Mouse (Mus musculus) embryonic facial prominence, embryonic 14.5 days (tissue): Measurements from ENCODE around the gene Scaf8. TPM values are rescaled to one million over a fixed set of nuclear protein-coding genes. Genes with fewer than 3 reads are reported as not detected.
A peak's percentile ranks its signal among the peaks of the same experiment; 100 is the strongest.
"Not testable (repeated sequence)": the region's sequence is repeated elsewhere in the genome, so short reads cannot be mapped to it uniquely, and the experiment has no call there.

ENCODE experiments used
- ATAC-seq: fragments of 200-750 bp; cut with Nextera tagmentation; 2 replicates; pipeline ENCODE4 v1.8.0; 2017; ENCODE audit warnings: low read depth, moderate number of reproducible peaks, moderate TSS enrichment
- DNase-seq: peaks from one replicate; pipeline ENCODE4 v3.0.0-alpha.2; 2015; ENCODE audit warnings: low spot score
- H3K27ac ChIP-seq: fragments of 300-500 bp; sonication (generic); replicated peaks from 2 replicates; pipeline ENCODE4 v1.5.1; 2014; ENCODE audit warnings: low read depth, mild to moderate bottlenecking, low read length, moderate library complexity
- H3K27me3 ChIP-seq: fragments of 300-500 bp; sonication (generic); replicated peaks from 2 replicates; pipeline ENCODE4 v1.6.1; 2014; ENCODE audit warnings: low read length; ENCODE audit not compliant: control insufficient read depth, insufficient read depth
- H3K36me3 ChIP-seq: fragments of 300-500 bp; sonication (generic); 2 replicates; pipeline ENCODE4 v1.6.1; 2014; ENCODE audit warnings: low read length, mixed read lengths; ENCODE audit not compliant: control insufficient read depth, insufficient read depth
- H3K4me1 ChIP-seq: fragments of 300-500 bp; sonication (generic); 2 replicates; pipeline ENCODE4 v1.6.1; 2014; ENCODE audit warnings: antibody characterized with exemption, low read length; ENCODE audit not compliant: control insufficient read depth, insufficient read depth
- H3K4me2 ChIP-seq: fragments of 300-500 bp; sonication (generic); 2 replicates; pipeline ENCODE4 v1.6.1; 2014; ENCODE audit warnings: low read depth, mild to moderate bottlenecking, low read length, moderate library complexity, mixed read lengths
- H3K4me3 ChIP-seq: fragments of 300-500 bp; sonication (generic); 2 replicates; pipeline ENCODE4 v1.5.1; 2014; ENCODE audit warnings: low read depth, mild to moderate bottlenecking, low read length
- H3K9ac ChIP-seq: fragments of 300-500 bp; sonication (generic); 2 replicates; pipeline ENCODE4 v1.6.1; 2014; ENCODE audit warnings: low read depth, mild to moderate bottlenecking, low read length, moderate library complexity, mixed read lengths
- H3K9me3 ChIP-seq: fragments of 300-500 bp; sonication (generic); 2 replicates; pipeline ENCODE4 v1.6.1; 2016; ENCODE audit warnings: low read length; ENCODE audit not compliant: control insufficient read depth
- WGBS: fragments of 180-500 bp; shearing (Covaris S2); extraction: QIAGEN DNeasy Blood & Tissue Kit; methylation state at CpG from one replicate; pipeline ENCODE4 v1.1.7; 2014; 5-methylcytosine and 5-hydroxymethylcytosine counted together
- polyA plus RNA-seq: library from polyadenylated mRNA; unstranded; fragments of >200 nt; fragmentation: Nextera tagmentation; extraction: Ambion mirVana; gene quantifications from 2 replicates; pipeline ENCODE4 v1.2.1, GENCODE M21; 2014

Scaf8 gene
- polyA plus RNA-seq, 1 experiment from 2014 or later, result 21.5 TPM

DNA sequence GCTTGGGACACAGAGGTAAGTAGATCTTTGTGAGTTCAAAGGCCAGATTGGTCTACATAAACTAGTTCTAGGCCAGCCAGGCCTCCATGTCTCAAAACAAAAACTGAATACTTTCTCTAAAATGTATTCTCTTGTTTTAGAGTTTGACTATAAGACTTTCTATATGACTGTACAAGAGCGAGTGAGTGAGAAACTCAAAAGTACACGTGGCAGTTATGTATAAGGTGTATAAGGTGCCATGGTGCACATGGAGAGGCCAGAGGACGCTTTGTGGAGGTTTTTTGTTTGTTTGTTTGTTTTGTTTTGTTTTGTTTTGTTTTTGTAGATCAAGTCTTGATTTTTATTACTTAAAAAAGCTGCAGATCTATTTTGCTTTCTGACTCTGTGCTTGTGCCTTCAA lies 15.0 kb downstream of the Scaf8 start:
- Histone ChIP-seq H3K36me3 (peaks cover 29% of the 10 kb centered on the region; the same call in 1 of the 2 replicates), H3K9ac (no peak overlapping the region), H3K9me3 (no peaks in the 10 kb centered on the region), H3K27ac (no peak overlapping the region), H3K4me1 (no peaks in the 10 kb centered on the region), H3K4me3 (no peak overlapping the region), H3K27me3 (no peaks in the 10 kb centered on the region), H3K4me2 (no peak overlapping the region)
- WGBS, result 92% methylated on average over 3 of the region's 3 CpGs
- ATAC-seq, result no peak
- DNase-seq, result no peak

DNA sequence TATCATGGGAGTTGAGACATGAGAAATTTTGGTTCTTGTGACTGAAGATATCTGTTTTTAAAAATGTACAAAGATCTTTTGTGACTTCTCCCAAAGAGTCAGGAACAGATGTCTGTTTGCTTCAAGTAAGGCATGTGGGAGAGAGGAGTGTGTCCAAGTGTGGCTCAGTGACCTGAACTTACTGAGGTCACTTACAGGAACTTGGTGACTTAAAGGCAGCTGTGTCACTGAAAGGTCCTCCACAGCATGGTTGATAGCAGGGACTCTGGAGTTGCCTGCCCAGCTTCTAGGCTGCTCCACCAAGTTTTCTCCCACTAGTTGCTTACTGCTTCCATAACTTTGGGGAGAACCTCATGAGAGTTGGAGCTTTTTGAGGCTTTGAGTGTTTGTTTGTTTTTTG lies 20.6 kb downstream of the Scaf8 start:
- Histone ChIP-seq H3K27ac (no peak overlapping the region), H3K4me2 (no peak overlapping the region), H3K4me1 (peaks cover 5% of the 10 kb centered on the region; the same call in 1 of the 2 replicates), H3K9me3 (no peaks in the 10 kb centered on the region), H3K9ac (no peak overlapping the region), H3K36me3 (peaks cover 26% of the 10 kb centered on the region; the same call in 1 of the 2 replicates), H3K27me3 (no peaks in the 10 kb centered on the region), H3K4me3 (no peak overlapping the region)
- ATAC-seq, result no peak
- DNase-seq, result no peak

DNA sequence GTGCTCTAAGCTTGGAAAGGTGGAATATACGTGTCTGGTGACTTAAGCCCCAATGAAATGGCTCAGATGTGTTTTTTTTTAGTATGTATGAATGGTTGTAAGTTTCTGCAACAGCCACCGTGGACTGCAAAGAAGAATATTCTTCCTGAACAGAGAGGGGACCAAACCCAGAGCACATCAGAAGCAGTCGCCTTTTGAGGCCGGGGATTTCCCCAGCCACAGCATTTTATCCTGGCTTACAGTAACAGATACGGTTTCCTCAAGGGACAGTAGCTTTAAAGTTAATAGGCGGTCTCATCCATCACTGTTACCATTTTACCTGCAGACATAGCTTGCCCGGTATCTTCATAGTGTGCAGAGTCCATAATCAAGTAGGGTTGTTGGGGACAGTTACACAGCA lies 21.4 kb downstream of the Scaf8 start:
- peaks cover 25% of the 10 kb centered on the region for H3K36me3 ChIP-seq
- no peak overlapping the region for H3K27ac ChIP-seq
- 80% methylated on average over 7 of the region's 7 CpGs for WGBS
- no peak overlapping the region for H3K4me2 ChIP-seq
- no peaks in the 10 kb centered on the region for H3K9me3 ChIP-seq
- H3K4me3 ChIP-seq, result no peak overlapping the region
- ATAC-seq (no peak), DNase-seq (no peak)
- no peak overlapping the region for H3K9ac ChIP-seq
- peaks cover 5% of the 10 kb centered on the region; the same call in 1 of the 2 replicates for H3K4me1 ChIP-seq
- no peaks in the 10 kb centered on the region for H3K27me3 ChIP-seq

DNA sequence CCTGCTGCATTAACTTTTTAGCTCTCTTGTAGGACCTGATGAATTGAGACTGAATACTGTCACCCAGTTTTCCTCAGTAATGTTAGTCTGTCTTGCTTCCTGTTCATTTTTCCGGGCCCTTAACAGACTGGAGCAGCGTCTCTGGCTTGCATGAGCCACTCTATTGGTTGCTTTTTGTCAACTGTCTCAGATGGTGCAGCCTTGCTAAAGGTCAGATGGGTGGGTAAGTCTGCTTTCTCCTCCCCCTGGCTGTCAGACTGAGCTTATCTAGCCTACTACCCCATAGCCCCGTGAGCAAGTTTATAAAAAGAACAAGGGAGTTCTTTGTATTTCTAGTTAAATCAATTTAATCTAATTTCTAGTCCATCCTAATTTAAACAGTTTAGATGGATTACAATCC lies 23.6 kb downstream of the Scaf8 start:
- 0 out of 2 replicates have a peak overlapping the region, but pooled peaks have one; percentile 25 for H3K27ac ChIP-seq
- no peaks in the 10 kb centered on the region for H3K9me3 ChIP-seq
- no peak overlapping the region for H3K4me2 ChIP-seq
- ATAC-seq (no peak), DNase-seq (no peak)
- H3K9ac ChIP-seq, result no peak overlapping the region
- H3K4me3 ChIP-seq, result no peak overlapping the region
- H3K36me3 ChIP-seq, result peaks cover 10% of the 10 kb centered on the region; the same call in 1 of the 2 replicates
- H3K4me1 ChIP-seq, result peaks cover 5% of the 10 kb centered on the region; the same call in 1 of the 2 replicates
- 52% methylated on average over 3 of the region's 3 CpGs for WGBS
- H3K27me3 ChIP-seq, result no peaks in the 10 kb centered on the region

DNA sequence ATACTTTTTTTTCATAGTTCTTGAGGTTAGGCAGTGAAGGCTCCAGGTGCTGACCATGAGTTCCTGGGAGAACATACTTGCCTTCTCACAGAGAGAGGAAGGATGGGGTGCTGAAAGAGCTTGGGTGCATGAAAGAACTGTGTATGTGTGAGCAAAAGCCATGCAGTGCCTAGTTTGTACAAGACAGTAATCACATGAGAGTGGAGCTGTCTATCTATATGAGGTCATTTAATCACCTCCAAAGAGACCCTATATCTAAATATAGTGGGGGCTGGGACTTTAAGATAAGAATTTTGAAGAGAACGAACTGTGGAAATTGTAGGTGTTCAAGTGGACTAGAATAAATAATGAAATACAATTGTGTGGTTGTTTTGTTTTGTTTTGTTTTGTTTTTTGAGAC lies 25.3 kb downstream of the Scaf8 start:
- 85% methylated on average over 1 of the region's 1 CpGs for WGBS
- no peak overlapping the region for H3K27ac ChIP-seq
- ATAC-seq (no peak), DNase-seq (no peak)
- no peak overlapping the region for H3K4me2 ChIP-seq
- no peak overlapping the region for H3K4me3 ChIP-seq
- H3K9me3 ChIP-seq, result no peaks in the 10 kb centered on the region
- no peaks in the 10 kb centered on the region for H3K27me3 ChIP-seq
- H3K9ac ChIP-seq, result no peak overlapping the region
- peaks cover 14% of the 10 kb centered on the region; the same call in 1 of the 2 replicates for H3K36me3 ChIP-seq
- peaks cover 5% of the 10 kb centered on the region; the same call in 1 of the 2 replicates for H3K4me1 ChIP-seq

DNA sequence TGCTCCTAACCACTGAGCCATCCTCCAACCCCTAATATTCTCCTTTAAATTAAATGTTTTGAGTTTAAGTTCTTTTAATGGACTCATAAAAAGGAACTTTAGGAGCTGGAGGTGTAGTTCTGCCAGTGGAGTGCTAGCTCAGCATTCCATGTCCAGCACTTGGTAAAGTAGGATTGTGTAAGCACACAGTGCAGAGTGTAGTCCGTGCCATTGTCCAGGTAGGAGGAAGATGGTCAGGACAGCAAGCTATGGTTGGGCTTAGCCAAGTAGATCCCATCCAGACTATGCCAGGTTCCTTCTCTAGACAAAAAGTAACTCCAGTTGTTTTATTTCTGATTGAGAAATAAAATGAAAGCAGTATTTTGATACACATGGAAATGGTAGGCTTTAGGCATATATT lies 34.1 kb downstream of the Scaf8 start:
- H3K4me1 ChIP-seq, result no peaks in the 10 kb centered on the region

DNA sequence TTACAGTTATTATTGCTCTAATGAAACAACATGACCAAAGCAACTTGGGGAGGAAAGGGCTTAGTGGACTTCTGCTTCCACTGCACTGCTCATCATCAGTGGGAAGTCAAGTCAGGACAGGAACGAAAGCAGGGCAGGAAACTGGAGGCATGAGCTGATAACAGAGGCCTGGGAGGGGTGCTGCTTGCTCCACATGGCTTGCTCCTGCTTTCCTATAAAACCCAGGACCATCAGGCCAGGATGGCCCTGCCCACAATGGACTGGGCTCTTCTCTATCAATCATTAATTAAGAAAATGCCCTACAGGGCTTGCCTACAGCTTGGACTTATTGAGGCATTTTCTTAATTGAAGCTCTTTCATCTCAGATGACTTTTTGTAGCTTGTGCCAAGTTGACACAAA lies 34.8 kb downstream of the Scaf8 start:
- Histone ChIP-seq H3K9ac (no peak overlapping the region), H3K4me1 (no peaks in the 10 kb centered on the region), H3K27ac (no peak overlapping the region), H3K27me3 (no peaks in the 10 kb centered on the region), H3K36me3 (peaks cover 50% of the 10 kb centered on the region), H3K9me3 (no peaks in the 10 kb centered on the region), H3K4me3 (no peak overlapping the region), H3K4me2 (no peak overlapping the region)
- WGBS, result 90% methylated on average over 1 of the region's 1 CpGs
- ATAC-seq, result no peak
- no peak for DNase-seq

More for the DNA sequence above, 34.1 kb downstream of the Scaf8 start:
- H3K9ac ChIP-seq, result no peak overlapping the region
- H3K4me3 ChIP-seq, result no peak overlapping the region
- ATAC-seq, result no peak
- H3K4me2 ChIP-seq, result no peak overlapping the region
- no peak for DNase-seq
- WGBS, result 94% methylated on average over 1 of the region's 1 CpGs
- no peak overlapping the region for H3K27ac ChIP-seq
- no peaks in the 10 kb centered on the region for H3K9me3 ChIP-seq
- peaks cover 45% of the 10 kb centered on the region for H3K36me3 ChIP-seq
- no peaks in the 10 kb centered on the region for H3K27me3 ChIP-seq

DNA sequence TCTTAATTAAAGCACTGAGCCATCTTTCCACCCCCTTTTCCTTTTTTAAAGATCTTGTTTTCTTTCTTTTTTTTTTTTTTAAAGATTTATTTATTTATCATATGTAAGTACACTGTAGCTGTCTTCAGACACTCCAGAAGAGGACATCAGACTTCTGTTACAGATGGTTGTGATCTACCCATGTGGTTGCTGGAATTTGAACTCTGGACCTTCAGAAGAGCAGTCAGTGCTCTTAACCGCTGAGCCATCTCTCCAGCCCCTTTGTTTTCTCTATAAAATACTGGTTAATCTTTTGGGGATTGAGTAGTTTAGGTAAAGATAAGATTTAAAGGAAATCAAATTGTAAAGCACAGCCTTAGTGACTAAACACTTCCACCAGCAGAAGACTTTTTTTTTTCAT lies 35.9 kb downstream of the Scaf8 start:
- H3K9ac ChIP-seq, H3K4me2 ChIP-seq, H3K4me3 ChIP-seq, H3K27ac ChIP-seq, ATAC-seq, H3K9me3 ChIP-seq, DNase-seq, H3K27me3 ChIP-seq, H3K4me1 ChIP-seq: not testable (repeated sequence)
- peaks cover 44% of the 10 kb centered on the region for H3K36me3 ChIP-seq
- 73% methylated on average over 1 of the region's 1 CpGs for WGBS

DNA sequence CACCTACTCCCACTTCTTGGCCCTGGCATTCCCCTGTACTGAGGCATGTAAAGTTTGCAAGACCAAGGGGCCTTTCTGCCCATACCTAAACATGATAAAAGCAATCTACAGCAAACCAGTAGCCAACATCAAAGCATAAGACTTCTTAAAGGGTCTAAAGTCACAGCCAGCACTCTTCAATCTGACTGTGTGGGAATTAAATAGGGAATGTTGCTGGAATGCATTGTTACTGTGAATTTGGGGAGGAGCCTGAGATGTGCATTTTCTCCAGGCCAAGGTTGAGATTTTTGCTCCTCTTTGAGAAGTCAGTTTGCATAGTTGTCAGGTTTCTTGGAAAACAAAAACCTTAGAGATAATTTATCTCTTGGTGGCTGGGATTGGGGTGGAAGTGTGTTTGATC lies 36.4 kb downstream of the Scaf8 start:
- no peak overlapping the region for H3K9ac ChIP-seq
- no peak for DNase-seq
- peaks cover 49% of the 10 kb centered on the region for H3K36me3 ChIP-seq
- no peak overlapping the region for H3K4me2 ChIP-seq
- no peaks in the 10 kb centered on the region for H3K9me3 ChIP-seq
- H3K27ac ChIP-seq, result no peak overlapping the region
- H3K27me3 ChIP-seq, result no peaks in the 10 kb centered on the region
- H3K4me1 ChIP-seq, result no peaks in the 10 kb centered on the region
- no peak for ATAC-seq
- H3K4me3 ChIP-seq, result no peak overlapping the region
